Mouse (Mus musculus) intestine, embryonic 16.5 days (tissue): ENCODE measurements at regions not wholly inside any gene's neighbourhood (a gene's known extent, or its start where the extent isn't known, plus 50 kb on each side); places are given as distances from the start of the nearest gene placed in this dataset.

Source experiments
- ATAC-seq: fragments of 200-750 bp; cut with Nextera tagmentation; 2 replicates; pipeline ENCODE4 v1.8.0; 2017; ENCODE audit warnings: moderate TSS enrichment, moderate library complexity
- H3K27ac ChIP-seq: fragments of 300-500 bp; sonication (generic); 2 replicates; pipeline ENCODE4 v1.5.1; 2014; ENCODE audit warnings: mild to moderate bottlenecking, low read length
- H3K27me3 ChIP-seq: fragments of 300-500 bp; sonication (generic); replicated peaks from 2 replicates; pipeline ENCODE4 v1.6.1; 2014; ENCODE audit warnings: low read length, control low read depth, mixed read lengths; ENCODE audit not compliant: control insufficient read depth, insufficient read depth
- H3K36me3 ChIP-seq: fragments of 300-500 bp; sonication (generic); 2 replicates; pipeline ENCODE4 v1.6.1; 2014; ENCODE audit warnings: low read length, control low read depth; ENCODE audit not compliant: control insufficient read depth, insufficient read depth
- H3K4me1 ChIP-seq: fragments of 300-500 bp; sonication (generic); 2 replicates; pipeline ENCODE4 v1.6.1; 2014; ENCODE audit warnings: low read length, control low read depth, mixed read lengths; ENCODE audit not compliant: control insufficient read depth, insufficient read depth
- H3K4me2 ChIP-seq: fragments of 300-500 bp; sonication (generic); 2 replicates; pipeline ENCODE4 v1.6.1; 2014; ENCODE audit warnings: low read depth, low read length, control low read depth
- H3K4me3 ChIP-seq: fragments of 300-500 bp; sonication (generic); 2 replicates; pipeline ENCODE4 v1.5.1; 2014; ENCODE audit warnings: mild to moderate bottlenecking, low read length
- H3K9ac ChIP-seq: fragments of 300-500 bp; sonication (generic); 2 replicates; pipeline ENCODE4 v1.6.1; 2014; ENCODE audit warnings: low read depth, low read length
- H3K9me3 ChIP-seq: fragments of 300-500 bp; sonication (generic); 2 replicates; pipeline ENCODE4 v1.6.1; 2016; ENCODE audit warnings: low read length, control low read depth; ENCODE audit not compliant: control insufficient read depth
- WGBS: fragments of 180-500 bp; shearing (Covaris S2); extraction: QIAGEN DNeasy Blood & Tissue Kit; methylation state at CpG from one replicate; pipeline ENCODE4 v1.1.7; 2014; 5-methylcytosine and 5-hydroxymethylcytosine counted together

DNA sequence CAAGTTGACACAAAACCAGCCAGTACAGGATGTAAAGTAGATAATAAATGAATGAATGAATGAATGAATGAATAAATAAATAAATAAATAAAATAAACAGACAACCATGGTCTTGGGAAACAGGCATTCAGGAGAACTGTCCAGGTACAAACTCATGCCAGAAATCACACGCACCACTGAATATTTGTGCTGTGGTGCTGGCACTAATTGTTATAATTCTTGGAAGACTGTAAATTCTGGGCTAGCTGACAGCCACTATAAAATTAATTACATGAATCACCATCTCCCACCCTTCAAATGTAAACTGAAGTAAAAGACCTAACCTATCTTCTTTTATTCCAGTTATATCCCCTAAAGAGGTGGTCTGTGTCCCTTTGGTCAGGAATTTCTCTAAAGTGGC, 151.6 kb upstream of the Nabp1 start:
- Histone ChIP-seq H3K36me3 (no peaks in the 10 kb centered on the region), H3K9me3 (no peaks in the 10 kb centered on the region), H3K4me2 (no peak overlapping the region), H3K9ac (no peak overlapping the region), H3K27me3 (no peaks in the 10 kb centered on the region), H3K4me1 (no peaks in the 10 kb centered on the region), H3K27ac (no peak overlapping the region), H3K4me3 (no peak overlapping the region)
- ATAC-seq = no peak
- 88% methylated on average over 1 of the region's 1 CpGs for WGBS

DNA sequence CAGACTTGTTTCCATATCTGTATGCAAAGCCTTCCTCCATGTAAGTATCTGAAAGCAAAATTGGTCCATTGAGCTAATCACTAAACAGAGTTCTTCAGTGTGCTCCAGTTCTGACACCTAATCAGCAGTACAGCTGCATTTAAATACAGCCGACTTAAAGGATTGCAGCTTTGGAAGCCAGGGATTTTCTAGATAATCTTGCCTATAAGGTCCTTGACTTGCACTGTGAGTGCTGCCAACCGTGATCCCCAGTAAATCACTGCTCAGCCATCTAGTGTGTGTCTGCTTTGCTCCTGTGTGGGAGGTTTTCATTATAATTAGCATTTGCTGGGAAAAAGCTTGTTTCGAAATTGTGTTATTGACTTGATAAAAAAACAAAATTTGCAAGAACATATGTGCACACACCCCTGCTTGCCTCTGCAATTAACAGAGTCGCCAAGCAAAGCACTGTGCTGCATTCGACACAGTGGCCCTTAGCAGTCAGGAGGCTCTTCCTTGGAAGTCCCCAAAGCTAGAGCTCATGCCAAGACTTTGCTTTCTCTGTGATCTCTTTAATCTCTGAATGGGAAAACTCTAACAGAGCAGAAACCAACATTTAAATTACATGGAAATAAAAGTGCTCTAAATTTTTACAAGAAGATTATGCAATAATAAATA, 150.0 kb upstream of the Nabp1 start:
- H3K4me3 ChIP-seq = no peak overlapping the region
- H3K4me1 ChIP-seq = no peaks in the 10 kb centered on the region
- WGBS = 77% methylated on average over 5 of the region's 5 CpGs
- no peak for ATAC-seq
- no peak overlapping the region for H3K4me2 ChIP-seq
- no peak overlapping the region for H3K27ac ChIP-seq
- H3K9me3 ChIP-seq = no peaks in the 10 kb centered on the region
- H3K27me3 ChIP-seq = no peaks in the 10 kb centered on the region
- H3K36me3 ChIP-seq = no peaks in the 10 kb centered on the region
- H3K9ac ChIP-seq = no peak overlapping the region

DNA sequence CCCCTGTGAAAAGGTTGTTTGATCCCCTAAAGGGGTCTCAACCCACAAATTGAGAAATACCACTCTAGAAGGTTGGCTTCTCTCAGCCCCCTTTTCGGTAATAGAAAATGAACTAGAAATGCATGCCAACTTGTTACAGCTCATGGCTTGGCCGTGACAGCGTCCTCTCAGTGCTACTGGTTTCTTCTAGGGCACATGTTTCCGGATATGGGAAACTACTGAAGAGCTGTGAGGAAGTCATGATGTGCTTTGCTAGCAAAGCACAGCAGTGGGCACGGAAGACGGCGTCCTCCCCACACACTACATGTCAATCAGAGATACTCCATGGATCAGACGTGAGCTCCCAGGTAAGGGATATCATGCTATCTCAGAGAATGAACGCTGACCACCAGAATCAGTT, 148.1 kb upstream of the Nabp1 start:
- H3K9ac ChIP-seq = no peak overlapping the region
- no peaks in the 10 kb centered on the region for H3K36me3 ChIP-seq
- no peaks in the 10 kb centered on the region for H3K4me1 ChIP-seq
- H3K4me3 ChIP-seq = no peak overlapping the region
- no peak overlapping the region for H3K4me2 ChIP-seq
- ATAC-seq = no peak
- 92% methylated on average over 9 of the region's 9 CpGs for WGBS
- no peak overlapping the region for H3K27ac ChIP-seq
- no peaks in the 10 kb centered on the region for H3K27me3 ChIP-seq
- no peaks in the 10 kb centered on the region for H3K9me3 ChIP-seq

DNA sequence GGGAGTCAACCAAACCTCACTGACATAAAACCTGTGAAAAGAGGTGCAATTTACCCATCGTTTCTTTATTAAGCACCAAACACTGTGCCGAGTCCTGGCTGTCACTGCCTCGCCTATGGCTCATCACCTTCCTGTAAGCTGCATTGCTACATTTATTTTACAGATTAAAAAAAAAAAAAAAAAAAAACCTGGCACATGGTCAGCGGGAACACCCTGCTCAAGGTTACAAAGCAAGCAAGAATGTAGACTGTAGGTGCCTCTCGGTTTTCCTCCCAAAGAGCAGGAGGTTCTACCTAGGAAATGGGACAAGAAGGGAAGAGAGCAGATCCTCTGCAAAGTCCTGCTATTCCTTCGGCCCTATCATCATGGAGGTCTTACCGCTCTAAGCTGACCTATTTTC, 146.9 kb upstream of the Nabp1 start:
- no peak overlapping the region for H3K4me3 ChIP-seq
- H3K9me3 ChIP-seq = no peaks in the 10 kb centered on the region
- no peak overlapping the region for H3K4me2 ChIP-seq
- no peak for ATAC-seq
- no peaks in the 10 kb centered on the region for H3K4me1 ChIP-seq
- H3K27me3 ChIP-seq = no peaks in the 10 kb centered on the region
- H3K36me3 ChIP-seq = no peaks in the 10 kb centered on the region
- 88% methylated on average over 7 of the region's 7 CpGs for WGBS
- no peak overlapping the region for H3K9ac ChIP-seq
- H3K27ac ChIP-seq = no peak overlapping the region

DNA sequence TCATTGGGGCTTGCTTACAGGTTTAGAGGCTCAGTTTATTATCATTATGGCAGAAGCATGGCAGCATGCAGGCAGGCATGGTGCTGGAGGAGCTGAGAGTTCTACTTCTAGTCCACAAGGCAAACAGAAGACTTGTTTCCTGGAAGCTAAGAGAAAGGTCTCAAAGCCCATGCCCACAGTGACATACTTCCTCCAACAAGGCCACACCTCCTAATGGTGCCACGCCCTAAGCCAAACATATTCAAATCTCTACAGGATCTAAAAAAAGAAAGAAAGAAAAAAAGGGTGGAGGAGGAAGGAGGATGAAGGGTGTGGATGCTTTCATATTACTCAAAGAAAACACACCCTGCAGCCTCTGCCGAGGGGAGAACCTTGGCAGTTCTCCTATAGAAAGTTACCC, 146.3 kb upstream of the Nabp1 start:
- ATAC-seq = no peak
- Histone ChIP-seq H3K4me2 (no peak overlapping the region), H3K9me3 (no peaks in the 10 kb centered on the region), H3K4me3 (no peak overlapping the region), H3K36me3 (no peaks in the 10 kb centered on the region), H3K27ac (no peak overlapping the region), H3K9ac (no peak overlapping the region), H3K4me1 (no peaks in the 10 kb centered on the region), H3K27me3 (no peaks in the 10 kb centered on the region)
- WGBS = 63% methylated on average over 2 of the region's 2 CpGs

DNA sequence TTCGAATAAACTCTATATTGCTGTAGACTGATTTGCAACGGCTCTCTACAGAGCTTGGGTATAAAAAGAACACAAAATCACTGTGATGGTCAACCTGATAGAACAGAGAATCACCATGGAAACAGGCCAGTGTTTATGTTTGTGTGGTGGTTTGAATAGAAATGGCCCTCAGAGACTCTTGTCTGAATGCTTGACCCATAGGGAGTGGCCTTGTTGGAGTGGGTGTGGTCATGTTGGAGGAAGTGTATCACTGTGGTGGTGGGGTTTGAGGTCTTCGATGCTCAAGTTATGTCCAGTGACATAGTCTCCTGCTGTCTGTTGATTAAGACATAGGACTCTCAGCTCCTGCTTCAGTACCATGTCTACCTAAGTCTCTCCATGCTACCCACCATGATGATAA, 144.8 kb upstream of the Nabp1 start:
- no peak overlapping the region for H3K4me3 ChIP-seq
- 87% methylated on average over 3 of the region's 3 CpGs for WGBS
- ATAC-seq = no peak

DNA sequence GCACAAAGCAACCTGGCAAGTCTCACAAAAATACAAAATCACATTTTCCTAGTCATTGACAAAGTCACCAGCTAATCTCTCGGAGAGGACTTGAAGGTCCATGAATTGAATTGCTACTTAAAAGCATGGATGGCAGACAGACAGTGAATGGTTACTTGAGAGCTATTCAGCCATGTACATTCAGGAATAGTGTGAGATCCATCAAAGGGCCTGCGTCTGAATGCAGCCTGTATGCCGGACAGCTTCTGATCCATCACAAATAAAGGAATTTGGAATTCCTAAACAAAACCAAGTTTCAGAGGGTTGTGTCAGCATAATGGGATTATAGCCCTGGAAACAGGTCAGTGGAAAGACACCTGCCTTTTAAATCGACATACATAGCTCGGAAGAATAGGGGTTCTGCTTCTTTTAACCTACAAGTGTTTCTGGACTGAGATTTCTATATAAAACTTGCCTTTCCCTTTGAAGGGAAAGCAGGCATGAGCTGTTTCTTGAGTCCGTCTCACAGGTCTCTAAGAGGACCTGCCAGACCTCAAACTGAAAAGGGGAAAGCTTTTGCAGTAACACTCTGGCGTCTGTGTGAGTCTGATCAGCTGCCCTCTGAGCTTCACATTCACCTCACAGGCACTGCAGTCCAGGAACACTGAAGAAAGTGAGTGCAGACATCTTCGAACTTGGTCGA, 144.1 kb upstream of the Nabp1 start:
- no peaks in the 10 kb centered on the region for H3K4me1 ChIP-seq
- H3K4me3 ChIP-seq = no peak overlapping the region
- whole genome bisulfite sequencing = 63% methylated on average over 9 of the region's 9 CpGs
- H3K9me3 ChIP-seq = no peaks in the 10 kb centered on the region
- ATAC-seq = no peak
- no peak overlapping the region for H3K9ac ChIP-seq
- no peaks in the 10 kb centered on the region for H3K36me3 ChIP-seq
- no peak overlapping the region for H3K4me2 ChIP-seq
- no peak overlapping the region for H3K27ac ChIP-seq
- H3K27me3 ChIP-seq = no peaks in the 10 kb centered on the region

More for the DNA sequence above, 144.8 kb upstream of the Nabp1 start:
- Histone ChIP-seq H3K27me3 (no peaks in the 10 kb centered on the region), H3K27ac (no peak overlapping the region), H3K9ac (no peak overlapping the region), H3K4me1 (no peaks in the 10 kb centered on the region), H3K9me3 (no peaks in the 10 kb centered on the region), H3K4me2 (no peak overlapping the region), H3K36me3 (no peaks in the 10 kb centered on the region)

DNA sequence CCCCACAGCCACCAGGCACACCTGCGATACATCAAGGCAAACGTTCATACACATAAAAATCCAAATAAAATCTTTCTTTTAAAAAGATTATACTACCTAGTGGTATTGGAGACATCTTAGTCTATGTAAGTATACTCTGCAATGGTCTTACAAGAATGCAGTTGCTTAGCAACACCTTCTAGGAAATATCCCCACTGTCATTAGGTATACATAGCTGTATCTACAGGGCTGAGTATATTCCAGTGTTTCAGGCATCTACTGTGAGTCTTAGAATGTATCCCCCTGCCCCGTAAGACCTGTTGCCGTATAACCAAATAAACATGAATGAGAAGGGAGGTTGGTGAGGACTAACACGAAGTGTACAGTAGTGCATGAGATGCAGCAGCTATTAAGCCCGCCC, 142.8 kb upstream of the Nabp1 start:
- Histone ChIP-seq H3K27ac (no peak overlapping the region), H3K9me3 (no peaks in the 10 kb centered on the region), H3K4me1 (no peaks in the 10 kb centered on the region), H3K27me3 (no peaks in the 10 kb centered on the region), H3K9ac (no peak overlapping the region), H3K4me2 (no peak overlapping the region), H3K36me3 (no peaks in the 10 kb centered on the region), H3K4me3 (no peak overlapping the region)
- ATAC-seq = no peak
- 84% methylated on average over 6 of the region's 6 CpGs for WGBS

DNA sequence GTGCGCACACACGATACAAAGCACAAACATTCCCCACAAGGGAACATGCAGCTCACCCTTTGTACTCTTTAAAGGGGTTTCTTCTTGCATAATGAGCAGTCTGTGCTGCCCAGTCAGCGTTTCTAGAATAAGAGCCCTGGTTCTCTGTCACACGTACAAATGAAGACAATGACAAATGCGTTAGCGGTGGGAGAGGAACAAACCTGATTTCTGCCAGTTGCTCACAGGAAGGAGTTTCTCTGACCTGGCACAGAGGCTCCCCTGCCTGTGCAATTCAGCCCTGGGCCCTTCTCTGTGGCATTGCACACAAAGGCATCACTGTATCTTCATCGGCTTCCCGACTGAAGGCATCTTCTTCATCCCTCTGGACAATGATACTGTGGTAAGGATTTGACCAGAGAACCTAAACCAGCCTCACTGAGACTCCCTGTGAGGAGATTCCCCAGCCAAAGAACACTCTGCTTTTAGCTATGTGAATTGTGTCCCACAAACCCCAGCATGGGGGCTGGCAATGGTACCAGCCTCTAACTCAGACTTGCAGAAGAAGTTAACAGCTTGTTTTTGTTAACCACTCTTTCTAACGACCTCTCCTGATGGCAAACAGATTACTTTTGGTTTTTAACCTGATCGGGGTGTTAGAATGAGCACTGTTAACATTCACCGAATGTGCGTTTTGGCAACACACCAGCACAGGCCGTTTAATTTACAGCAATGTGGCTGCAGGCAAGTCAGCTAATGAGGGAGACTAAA, 139.5 kb upstream of the Nabp1 start:
- no peak overlapping the region for H3K9ac ChIP-seq
- WGBS = 52% methylated on average over 13 of the region's 13 CpGs

More for the DNA sequence above, 139.5 kb upstream of the Nabp1 start:
- Histone ChIP-seq H3K27ac (no peak overlapping the region), H3K9me3 (no peaks in the 10 kb centered on the region), H3K36me3 (no peaks in the 10 kb centered on the region), H3K4me1 (no peaks in the 10 kb centered on the region), H3K4me2 (no peak overlapping the region), H3K4me3 (no peak overlapping the region), H3K27me3 (no peaks in the 10 kb centered on the region)
- no peak for ATAC-seq
